Mouse (Mus musculus) heart, embryonic 15.5 days (tissue): ENCODE results near the gene Tmem163. TPM values are rescaled to one million over a fixed set of nuclear protein-coding genes. Genes with fewer than 3 reads are reported as not detected.

Experiments used
- ATAC-seq: fragments of 200-750 bp; cut with Nextera tagmentation; replicated peaks from 2 replicates; pipeline ENCODE4 v1.8.0; 2017; ENCODE audit warnings: low read depth, moderate TSS enrichment; ENCODE audit not compliant: insufficient number of reproducible peaks, insufficient read depth, low FRiP score
- H3K27ac ChIP-seq: fragments of 300-500 bp; sonication (generic); 2 replicates; pipeline ENCODE4 v1.5.1; 2015; ENCODE audit warnings: mild to moderate bottlenecking, inconsistent platforms
- H3K27me3 ChIP-seq: fragments of 300-500 bp; sonication (generic); 2 replicates; pipeline ENCODE4 v1.6.1; 2015; ENCODE audit warnings: inconsistent platforms
- H3K36me3 ChIP-seq: fragments of 300-500 bp; sonication (generic); 2 replicates; pipeline ENCODE4 v1.6.1; 2015; ENCODE audit warnings: mild to moderate bottlenecking, inconsistent platforms
- H3K4me1 ChIP-seq: fragments of 300-500 bp; sonication (generic); replicated peaks from 2 replicates; pipeline ENCODE4 v1.6.1; 2015; ENCODE audit warnings: inconsistent platforms
- H3K4me2 ChIP-seq: fragments of 300-500 bp; sonication (generic); 2 replicates; pipeline ENCODE4 v1.6.1; 2015; ENCODE audit warnings: inconsistent platforms, mild to moderate bottlenecking, moderate library complexity
- H3K4me3 ChIP-seq: fragments of 300-500 bp; sonication (generic); 2 replicates; pipeline ENCODE4 v1.5.1; 2015; ENCODE audit warnings: mild to moderate bottlenecking, inconsistent platforms
- H3K9ac ChIP-seq: fragments of 300-500 bp; sonication (generic); 2 replicates; pipeline ENCODE4 v1.6.1; 2015; ENCODE audit warnings: mild to moderate bottlenecking, inconsistent platforms
- H3K9me3 ChIP-seq: fragments of 300-500 bp; sonication (generic); replicated peaks from 2 replicates; pipeline ENCODE4 v1.6.1; 2016; ENCODE audit warnings: inconsistent platforms
- WGBS: fragments of 180-500 bp; shearing (Covaris S2); methylation state at CpG from one replicate; pipeline ENCODE4 v1.1.7; 2015; ENCODE audit warnings: mixed read lengths; 5-methylcytosine and 5-hydroxymethylcytosine counted together
- polyA plus RNA-seq: library from polyadenylated mRNA; unstranded; fragments of >200 nt; fragmentation: Nextera tagmentation; extraction: Ambion mirVana; gene quantifications from 2 replicates; pipeline ENCODE4 v1.2.1, GENCODE M21; 2015

The Tmem163 gene
- polyA plus RNA-seq, 1 experiment from 2014 or later: 12.5 TPM

- no peak overlapping the region for H3K27ac ChIP-seq
- H3K9me3 ChIP-seq: no peaks in the 10 kb centered on the region
- H3K9ac ChIP-seq: no peak overlapping the region
- no peaks in the 10 kb centered on the region for H3K27me3 ChIP-seq
- H3K4me2 ChIP-seq: no peak overlapping the region
- WGBS: 34% methylated on average over 3 of the region's 3 CpGs
- peaks cover 3% of the 10 kb centered on the region for H3K4me1 ChIP-seq
- H3K36me3 ChIP-seq: no peaks in the 10 kb centered on the region
- no peak for ATAC-seq
- no peak overlapping the region for H3K4me3 ChIP-seq
Observed at GRCm38 (mm10) chr1:127589542-127589941, 89.8 kb downstream of the Tmem163 start.

- Histone ChIP-seq H3K4me2 (no peak overlapping the region), H3K27ac (no peak overlapping the region), H3K9me3 (no peaks in the 10 kb centered on the region), H3K4me3 (no peak overlapping the region), H3K36me3 (no peaks in the 10 kb centered on the region), H3K4me1 (peaks cover 3% of the 10 kb centered on the region), H3K27me3 (no peaks in the 10 kb centered on the region), H3K9ac (no peak overlapping the region)
- ATAC-seq: no peak
- WGBS: 83% methylated on average over 5 of the region's 5 CpGs
Observed at GRCm38 (mm10) chr1:127587071-127587470, 92.3 kb downstream of the Tmem163 start.

- Histone ChIP-seq H3K27me3 (no peaks in the 10 kb centered on the region), H3K9me3 (no peaks in the 10 kb centered on the region), H3K4me2 (no peak overlapping the region), H3K4me1 (peaks cover 3% of the 10 kb centered on the region), H3K4me3 (no peak overlapping the region), H3K27ac (no peak overlapping the region), H3K36me3 (no peaks in the 10 kb centered on the region), H3K9ac (no peak overlapping the region)
- no peak for ATAC-seq
- 86% methylated on average over 1 of the region's 1 CpGs for WGBS
Observed at GRCm38 (mm10) chr1:127586156-127586555, 93.2 kb downstream of the Tmem163 start.

GRCm38 (mm10) chr1:127577981-127578380 is 101.4 kb downstream of the Tmem163 start:
- H3K4me3 ChIP-seq: no peak overlapping the region
- 80% methylated on average over 5 of the region's 5 CpGs for WGBS
- no peaks in the 10 kb centered on the region for H3K36me3 ChIP-seq
- 0 out of 2 replicates have a peak, but pooled peaks cover 3% of the 10 kb centered on the region for H3K4me1 ChIP-seq
- H3K27me3 ChIP-seq: no peaks in the 10 kb centered on the region
- H3K9me3 ChIP-seq: no peaks in the 10 kb centered on the region
- no peak for ATAC-seq
- H3K27ac ChIP-seq: no peak overlapping the region
- no peak overlapping the region for H3K4me2 ChIP-seq
- H3K9ac ChIP-seq: no peak overlapping the region

GRCm38 (mm10) chr1:127577083-127577482 is 102.3 kb downstream of the Tmem163 start:
- 0 out of 2 replicates have a peak, but pooled peaks cover 3% of the 10 kb centered on the region for H3K4me1 ChIP-seq
- no peak overlapping the region for H3K4me2 ChIP-seq
- no peak overlapping the region for H3K9ac ChIP-seq
- no peaks in the 10 kb centered on the region for H3K9me3 ChIP-seq
- no peak overlapping the region for H3K4me3 ChIP-seq
- WGBS: 85% methylated on average over 7 of the region's 7 CpGs
- ATAC-seq: no peak
- no peaks in the 10 kb centered on the region for H3K27me3 ChIP-seq
- no peak overlapping the region for H3K27ac ChIP-seq
- H3K36me3 ChIP-seq: no peaks in the 10 kb centered on the region

- Histone ChIP-seq H3K4me2 (no peak overlapping the region), H3K4me1 (0 out of 2 replicates have a peak, but pooled peaks cover 3% of the 10 kb centered on the region), H3K4me3 (no peak overlapping the region), H3K9me3 (no peaks in the 10 kb centered on the region), H3K36me3 (no peaks in the 10 kb centered on the region), H3K9ac (no peak overlapping the region), H3K27me3 (no peaks in the 10 kb centered on the region), H3K27ac (no peak overlapping the region)
- no peak for ATAC-seq
- 61% methylated on average over 8 of the region's 8 CpGs for WGBS
Observed at GRCm38 (mm10) chr1:127576563-127576962, 102.8 kb downstream of the Tmem163 start.

- H3K9me3 ChIP-seq: no peaks in the 10 kb centered on the region
- H3K4me2 ChIP-seq: no peak overlapping the region
- H3K36me3 ChIP-seq: no peaks in the 10 kb centered on the region
- H3K27ac ChIP-seq: no peak overlapping the region
- H3K4me1 ChIP-seq: 0 out of 2 replicates have a peak, but pooled peaks cover 3% of the 10 kb centered on the region
- H3K4me3 ChIP-seq: no peak overlapping the region
- H3K27me3 ChIP-seq: no peaks in the 10 kb centered on the region
- no peak overlapping the region for H3K9ac ChIP-seq
- 47% methylated on average over 3 of the region's 3 CpGs for WGBS
- ATAC-seq: no peak
Observed at GRCm38 (mm10) chr1:127576143-127576542, 103.2 kb downstream of the Tmem163 start.

- Histone ChIP-seq H3K4me1 (0 out of 2 replicates have a peak, but pooled peaks cover 3% of the 10 kb centered on the region), H3K27me3 (no peaks in the 10 kb centered on the region), H3K9ac (no peak overlapping the region), H3K36me3 (no peaks in the 10 kb centered on the region), H3K4me3 (no peak overlapping the region), H3K9me3 (no peaks in the 10 kb centered on the region), H3K27ac (no peak overlapping the region), H3K4me2 (no peak overlapping the region)
- WGBS: 24% methylated on average over 4 of the region's 4 CpGs
- no peak for ATAC-seq
Observed at GRCm38 (mm10) chr1:127575692-127576091, 103.7 kb downstream of the Tmem163 start.

- 87% methylated on average over 3 of the region's 3 CpGs for WGBS
- no peaks in the 10 kb centered on the region for H3K36me3 ChIP-seq
- H3K9me3 ChIP-seq: 0 out of 2 replicates have a peak, but pooled peaks cover 4% of the 10 kb centered on the region
- H3K9ac ChIP-seq: no peak overlapping the region
- H3K4me3 ChIP-seq: no peak overlapping the region
- H3K4me1 ChIP-seq: 0 out of 2 replicates have a peak, but pooled peaks cover 3% of the 10 kb centered on the region
- no peak overlapping the region for H3K27ac ChIP-seq
- no peak for ATAC-seq
- no peaks in the 10 kb centered on the region for H3K27me3 ChIP-seq
- H3K4me2 ChIP-seq: no peak overlapping the region
Observed at GRCm38 (mm10) chr1:127573186-127573585, 106.2 kb downstream of the Tmem163 start.

GRCm38 (mm10) chr1:127568641-127569040 is 110.7 kb downstream of the Tmem163 start:
- H3K27ac ChIP-seq: no peak overlapping the region
- H3K27me3 ChIP-seq: no peaks in the 10 kb centered on the region
- 68% methylated on average over 3 of the region's 3 CpGs for WGBS
- ATAC-seq: no peak
- H3K4me1 ChIP-seq: no peaks in the 10 kb centered on the region
- 0 out of 2 replicates have a peak, but pooled peaks cover 4% of the 10 kb centered on the region for H3K9me3 ChIP-seq
- H3K4me2 ChIP-seq: no peak overlapping the region
- H3K36me3 ChIP-seq: no peaks in the 10 kb centered on the region
- H3K4me3 ChIP-seq: no peak overlapping the region
- H3K9ac ChIP-seq: no peak overlapping the region

- Histone ChIP-seq H3K27me3 (no peaks in the 10 kb centered on the region), H3K4me3 (no peak overlapping the region), H3K9ac (no peak overlapping the region), H3K36me3 (no peaks in the 10 kb centered on the region), H3K9me3 (no peaks in the 10 kb centered on the region), H3K4me2 (no peak overlapping the region), H3K4me1 (no peaks in the 10 kb centered on the region), H3K27ac (no peak overlapping the region)
- ATAC-seq: no peak
- 46% methylated on average over 2 of the region's 2 CpGs for WGBS
Observed at GRCm38 (mm10) chr1:127556486-127556845, 122.9 kb downstream of the Tmem163 start.

GRCm38 (mm10) chr1:127555822-127556485 is 123.4 kb downstream of the Tmem163 start:
- no peak overlapping the region for H3K27ac ChIP-seq
- no peaks in the 10 kb centered on the region for H3K27me3 ChIP-seq
- WGBS: 74% methylated on average over 6 of the region's 6 CpGs
- H3K9me3 ChIP-seq: no peaks in the 10 kb centered on the region
- H3K4me3 ChIP-seq: no peak overlapping the region
- no peak overlapping the region for H3K4me2 ChIP-seq
- ATAC-seq: no peak
- no peaks in the 10 kb centered on the region for H3K36me3 ChIP-seq
- no peak overlapping the region for H3K9ac ChIP-seq
- no peaks in the 10 kb centered on the region for H3K4me1 ChIP-seq
